Mouse (Mus musculus) brain, embryonic 14.5 days (tissue): ENCODE results near the gene Psmd9.

Source experiments
- CTCF ChIP-seq: fragments of 200-500 bp; IDR thresholded peaks from 2 replicates; pipeline ENCODE4 v1.5.1; 2012; ENCODE audit warnings: inconsistent platforms, mild to moderate bottlenecking, moderate library complexity, borderline replicate concordance; ENCODE audit not compliant: insufficient read depth, insufficient read length; ENCODE audit errors: extremely low read depth
- POLR2A ChIP-seq: fragments of 200-500 bp; IDR thresholded peaks from 2 replicates; pipeline ENCODE4 v1.6.1; 2012; ENCODE audit warnings: mild to moderate bottlenecking, inconsistent platforms, borderline replicate concordance; ENCODE audit not compliant: poor library complexity, insufficient read depth, insufficient read length, severe bottlenecking; ENCODE audit errors: extremely low read depth

DNA sequence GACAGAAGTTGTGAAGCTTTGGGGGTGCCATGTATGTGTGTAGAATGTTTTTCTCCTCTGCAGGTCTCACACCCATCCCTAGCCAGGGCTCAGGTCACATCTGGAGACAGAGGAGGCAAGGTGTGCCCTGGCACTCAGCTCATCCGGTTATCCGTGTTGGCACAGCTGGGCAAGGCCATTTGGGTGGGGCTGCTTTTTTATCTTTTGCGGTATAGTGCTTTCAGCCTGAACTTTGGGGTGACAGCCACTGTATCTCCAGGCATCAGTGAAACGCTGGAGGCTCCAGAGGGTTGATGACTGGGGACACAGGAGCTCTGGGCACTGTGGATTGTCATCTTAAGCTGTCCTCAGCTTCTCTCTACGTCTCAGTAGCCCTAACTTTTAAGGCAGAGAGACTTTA, 24.2 kb downstream of the Psmd9 start:
- no peak for TF ChIP-seq POLR2A
- no peak for TF ChIP-seq CTCF
